In the genomic region with DNA sequence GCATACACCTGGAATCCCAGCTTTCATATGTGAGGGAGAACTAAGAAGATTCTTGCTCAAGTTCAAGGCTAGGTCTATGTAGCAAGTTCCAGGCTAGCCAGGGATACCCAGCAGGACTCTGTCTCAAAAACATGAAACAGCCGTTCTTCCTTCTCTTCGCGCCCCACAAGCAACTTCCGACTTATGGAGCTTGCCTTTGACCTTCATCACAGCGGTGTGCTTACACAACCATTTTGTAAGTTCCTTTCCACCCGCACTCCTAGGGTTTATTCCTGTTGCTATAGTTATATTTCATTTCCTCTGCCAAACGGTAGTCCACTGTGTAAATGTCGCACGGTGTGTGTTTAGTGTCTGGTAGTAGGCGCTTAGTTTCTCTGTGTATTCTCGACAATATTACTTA, we compare ENCODE assay signal across 32 mouse cellular contexts. TPM values are rescaled to one million over a fixed set of nuclear protein-coding genes. Genes with fewer than 3 reads are reported as not detected.
A peak's percentile ranks its signal among the peaks of the same experiment; 100 is the strongest.
DNase-seq lines count a peak whose midpoint lies in the region; ATAC-seq and TF ChIP-seq lines count a peak whose summit lies in the region.
"Had no signal": no experiment of that assay in that cellular context is flagged by ENCODE, and none has a peak within 500 bp of the region (broad histone marks: within the 10 kb centered on the region; RNA-seq: fewer than 3 reads in every experiment).

No protein-coding gene starts in this region.

- no peak for TF ChIP-seq EP300 in lung, postnatal 0 days (IDR thresholded peaks at IDR 0.05)

- no peaks in the 10 kb centered on the region for H3K27me3 ChIP-seq in lung, postnatal 0 days (replicated peaks; ENCODE audit: insufficient read depth, low read length)
- no peaks in the 10 kb centered on the region for H3K27me3 ChIP-seq in midbrain, embryonic 11.5 days (ENCODE audit: control insufficient read depth, insufficient read depth, low read length)
- H3K27me3 ChIP-seq in midbrain, postnatal 0 days (ENCODE audit: insufficient read depth, low read length): no peaks in the 10 kb centered on the region
- no peaks in the 10 kb centered on the region for H3K27me3 ChIP-seq in small intestine, adult 2 months (ENCODE audit: control insufficient read depth, insufficient read depth, low read length)
- H3K27me3 ChIP-seq: embryonic facial prominence, embryonic 12.5 days; embryonic facial prominence, embryonic 15.5 days; forebrain, embryonic 15.5 days had no signal

- H3K36me3 ChIP-seq in lung, postnatal 0 days (ENCODE audit: insufficient read depth, low read length): no peaks in the 10 kb centered on the region
- no peaks in the 10 kb centered on the region for H3K36me3 ChIP-seq in midbrain, embryonic 11.5 days (ENCODE audit: control insufficient read depth, insufficient read depth, low read length)
- no peaks in the 10 kb centered on the region for H3K36me3 ChIP-seq in midbrain, postnatal 0 days (ENCODE audit: insufficient read depth, low read length)
- H3K36me3 ChIP-seq in small intestine, adult 2 months (ENCODE audit: control insufficient read depth, insufficient read depth, low read length): no peaks in the 10 kb centered on the region
- H3K36me3 ChIP-seq: embryonic facial prominence, embryonic 12.5 days; embryonic facial prominence, embryonic 15.5 days; forebrain, embryonic 15.5 days had no signal

- ATAC-seq in lung, postnatal 0 days: no peak
- ATAC-seq in midbrain, embryonic 11.5 days (ENCODE audit: low FRiP score): no peak
- ATAC-seq in midbrain, postnatal 0 days (ENCODE audit: low FRiP score): no peak
- ATAC-seq in megakaryocyte, adult 5-6 weeks (ENCODE audit: poor library complexity, severe bottlenecking): peak; percentile 90
- ATAC-seq: CD4-positive, CD25-positive, alpha-beta regulatory T cell, adult 4 months; forebrain, embryonic 15.5 days; hindbrain, postnatal 0 days; inflammation-experienced regulatory T-cells, adult 6 months had no signal

- TF ChIP-seq CTCF in lung, postnatal 0 days (IDR thresholded peaks at IDR 0.05): no peak
- no peak for TF ChIP-seq CTCF in midbrain, postnatal 0 days (IDR thresholded peaks at IDR 0.05)
- TF ChIP-seq CTCF in small intestine, adult 2 months (IDR thresholded peaks at IDR 0.05; ENCODE audit: extremely low read depth, insufficient read length, insufficient replicate concordance, low read depth, low read length): no peak

- H3K4me1 ChIP-seq in lung, postnatal 0 days (ENCODE audit: insufficient read depth, low read depth, low read length): no peaks in the 10 kb centered on the region
- H3K4me1 ChIP-seq in midbrain, embryonic 11.5 days (ENCODE audit: control insufficient read depth, insufficient read depth, low read length): no peaks in the 10 kb centered on the region
- H3K4me1 ChIP-seq in midbrain, postnatal 0 days (ENCODE audit: insufficient read depth, low read length): no peaks in the 10 kb centered on the region
- peaks cover 11% of the 10 kb centered on the region; the same call in 1 of the 2 replicates for H3K4me1 ChIP-seq in small intestine, adult 2 months (ENCODE audit: control insufficient read depth, insufficient read depth, insufficient read length, low read length)
- H3K4me1 ChIP-seq: embryonic facial prominence, embryonic 12.5 days; embryonic facial prominence, embryonic 15.5 days; forebrain, embryonic 15.5 days had no signal

- no peaks in the 10 kb centered on the region for H3K9me3 ChIP-seq in lung, postnatal 0 days (ENCODE audit: low read length)
- H3K9me3 ChIP-seq in midbrain, embryonic 11.5 days (ENCODE audit: control insufficient read depth, low read length): no peaks in the 10 kb centered on the region
- H3K9me3 ChIP-seq in midbrain, postnatal 0 days (ENCODE audit: low read length): no peaks in the 10 kb centered on the region
- H3K9me3 ChIP-seq: embryonic facial prominence, embryonic 12.5 days; embryonic facial prominence, embryonic 15.5 days; forebrain, embryonic 15.5 days had no signal

- no peak for TF ChIP-seq POLR2A in small intestine, adult 2 months (IDR thresholded peaks at IDR 0.05; ENCODE audit: low read depth, low read length)

- H3K9ac ChIP-seq in lung, postnatal 0 days (replicated peaks; ENCODE audit: low read depth): no peak overlapping the region
- no peak overlapping the region for H3K9ac ChIP-seq in midbrain, embryonic 11.5 days (ENCODE audit: low read length)
- H3K9ac ChIP-seq in midbrain, postnatal 0 days (replicated peaks; ENCODE audit: low read length, poor library complexity, severe bottlenecking): no peak overlapping the region
- H3K9ac ChIP-seq: embryonic facial prominence, embryonic 12.5 days; embryonic facial prominence, embryonic 15.5 days; forebrain, embryonic 15.5 days; hindbrain, embryonic 14.5 days had no signal

- 60% methylated on average over 11 of the region's 11 CpGs for WGBS in lung, postnatal 0 days
- 80% methylated on average over 11 of the region's 11 CpGs for whole genome bisulfite sequencing in midbrain, embryonic 11.5 days
- 81% methylated on average over 11 of the region's 11 CpGs for WGBS in midbrain, postnatal 0 days
- 83% methylated on average over 11 of the region's 11 CpGs for WGBS in small intestine, adult 2 months

- no peak overlapping the region for H3K27ac ChIP-seq in lung, postnatal 0 days (ENCODE audit: low read length)
- no peak overlapping the region for H3K27ac ChIP-seq in midbrain, embryonic 11.5 days (ENCODE audit: low read depth, low read length)
- no peak overlapping the region for H3K27ac ChIP-seq in midbrain, postnatal 0 days (ENCODE audit: low read depth, low read length)
- peak overlapping the region; percentile 7; the same call in 1 of the 2 replicates for H3K27ac ChIP-seq in small intestine, adult 2 months (ENCODE audit: insufficient read depth, low read depth, low read length)
- H3K27ac ChIP-seq: embryonic facial prominence, embryonic 12.5 days; embryonic facial prominence, embryonic 15.5 days; forebrain, embryonic 15.5 days; hindbrain, embryonic 14.5 days; hindbrain, postnatal 0 days had no signal

- no peak overlapping the region for H3K4me3 ChIP-seq in lung, postnatal 0 days (ENCODE audit: low read depth, low read length)
- no peak overlapping the region for H3K4me3 ChIP-seq in midbrain, embryonic 11.5 days (ENCODE audit: low read depth, low read length)
- no peak overlapping the region for H3K4me3 ChIP-seq in midbrain, postnatal 0 days (ENCODE audit: low read depth, low read length)
- no peak overlapping the region for H3K4me3 ChIP-seq in small intestine, adult 2 months (ENCODE audit: low read depth, low read length)
- H3K4me3 ChIP-seq: embryonic facial prominence, embryonic 12.5 days; embryonic facial prominence, embryonic 15.5 days; forebrain, embryonic 15.5 days had no signal

- intact Hi-C loops in heart, postnatal 14 days (cut with DNase I): no loop called here

- peak; percentile 21 for DNase-seq in lung, postnatal 0 days (ENCODE audit: low spot score)
- no peak for DNase-seq in lung, postnatal 10 days
- peak; percentile 47 for DNase-seq in midbrain, embryonic 11.5 days (ENCODE audit: low spot score, missing footprints)
- no peak for DNase-seq in midbrain, postnatal 0 days (ENCODE audit: low spot score)
- no peak for DNase-seq in heart, postnatal 14 days
- DNase-seq in cerebellum, postnatal 25 days: no peak
- DNase-seq: adrenal gland, adult 2 months; adrenal gland, postnatal 25 days; cerebellum, adult 11-12 months; cerebellum, adult 8-10 months; gastrocnemius, postnatal 25 days; heart, postnatal 4 days had no signal

- H3K4me2 ChIP-seq in lung, postnatal 0 days (replicated peaks; ENCODE audit: low read depth, low read length): no peak overlapping the region
- H3K4me2 ChIP-seq in midbrain, embryonic 11.5 days: no peak overlapping the region
- no peak overlapping the region for H3K4me2 ChIP-seq in midbrain, postnatal 0 days (ENCODE audit: low read depth, low read length, poor library complexity, severe bottlenecking)
- H3K4me2 ChIP-seq: embryonic facial prominence, embryonic 12.5 days; embryonic facial prominence, embryonic 15.5 days; forebrain, embryonic 15.5 days; heart, embryonic 11.5 days; hindbrain, embryonic 14.5 days had no signal

RNA-seq across cellular contexts. Expression of gene Gm11214, which starts 19.9 kb away (rescaled TPM):
- not detected in 2 replicates for polyA plus RNA-seq in lung, postnatal 0 days (2015; fragmentation: Nextera tagmentation; extraction: Ambion mirVana)
- not detected in 2 replicates for polyA plus RNA-seq in midbrain, embryonic 11.5 days (2014; fragmentation: Nextera tagmentation; extraction: Ambion mirVana)
- total RNA-seq in midbrain, postnatal 0 days (2014; rRNA removed): not detected in 2 replicates
- polyA plus RNA-seq in midbrain, postnatal 0 days (2015; fragmentation: Nextera tagmentation; extraction: Ambion mirVana): not detected in 2 replicates
- total RNA-seq in megakaryocyte, adult 5-6 weeks (2015): not detected in 2 replicates
- not detected in 2 replicates for total RNA-seq in megakaryocyte, adult 5-6 weeks (2017)
- not detected in 2 replicates for polyA plus RNA-seq in small intestine, adult 2 months (2012; rRNA removed)
- total RNA-seq in heart, postnatal 14 days (2021): not detected
- total RNA-seq: adrenal gland, adult 2 months; adrenal gland, postnatal 25 days; gastrocnemius, adult 8-10 months; gastrocnemius, postnatal 25 days; heart, adult 8-10 months; heart, postnatal 4 days; hindbrain, postnatal 0 days; MEL had no signal
- polyA plus RNA-seq: adrenal gland, adult 2 months; brain, embryonic 14.5 days; C2C12; embryonic facial prominence, embryonic 12.5 days; embryonic facial prominence, embryonic 15.5 days; forebrain, embryonic 11.5 days; forebrain, embryonic 15.5 days; gonadal fat pad, adult 2 months; heart, embryonic 11.5 days; heart, embryonic 14.5 days; heart, postnatal 0 days; hindbrain, embryonic 11.5 days; hindbrain, embryonic 14.5 days; hindbrain, postnatal 0 days; inflammation-experienced regulatory T-cells, adult 6 months had no signal

Comparison
In these comparisons a context has a peak if more than half of its experiments do, and no peak if none do; other contexts are left out.
1. DNase-seq: peak in lung, postnatal 0 days (single experiment) and midbrain, embryonic 11.5 days (single experiment); none in lung, postnatal 10 days (single experiment), midbrain, postnatal 0 days (single experiment), heart, postnatal 14 days (0 of 2) and cerebellum, postnatal 25 days (0 of 2).